Mouse (Mus musculus) C2C12 (cell line): ENCODE data around the gene Stk4. TPM values are rescaled to one million over a fixed set of nuclear protein-coding genes. Genes with fewer than 3 reads are reported as not detected.

Source experiments
- H3K27me3 ChIP-seq: one replicate; pipeline ENCODE4 v1.6.1; 2011; ENCODE audit not compliant: control insufficient read depth, insufficient read depth, insufficient read length
- H3K36me3 ChIP-seq: one replicate; pipeline ENCODE4 v1.6.1; 2011; ENCODE audit not compliant: control insufficient read depth, insufficient read depth
- H3K4me3 ChIP-seq: one replicate; pipeline ENCODE4 v1.5.1; 2011; ENCODE audit warnings: mild to moderate bottlenecking, control low read depth; ENCODE audit not compliant: poor library complexity, insufficient read depth, severe bottlenecking
- H3K79me2 ChIP-seq: one replicate; pipeline ENCODE4 v1.6.1; 2011; ENCODE audit not compliant: control insufficient read depth, insufficient read depth
- H3K79me3 ChIP-seq: one replicate; pipeline ENCODE4 v1.6.1; 2011; ENCODE audit warnings: low read depth, control low read depth
- H3ac ChIP-seq: one replicate; pipeline ENCODE3; 2011; ENCODE audit warnings: low read depth; ENCODE audit not compliant: control insufficient read depth, insufficient read length
- CEBPB ChIP-seq: IDR thresholded peaks from one replicate; pipeline ENCODE4 v1.6.1; 2011; ENCODE audit warnings: low read depth, mild to moderate bottlenecking, control low read depth, moderate library complexity
- CTCF ChIP-seq: IDR thresholded peaks from one replicate; pipeline ENCODE4 v1.5.1; 2011; ENCODE audit not compliant: control insufficient read depth, insufficient read depth, insufficient read length
- FOSL1 ChIP-seq: IDR thresholded peaks from one replicate; pipeline ENCODE4 v1.8.0; 2011; ENCODE audit warnings: mild to moderate bottlenecking, low read length; ENCODE audit not compliant: poor library complexity, insufficient read depth, severe bottlenecking
- MAX ChIP-seq: IDR thresholded peaks from one replicate; pipeline ENCODE4 v1.6.1; 2011; ENCODE audit warnings: mild to moderate bottlenecking, control low read depth
- MYOD1 ChIP-seq: IDR thresholded peaks from one replicate; pipeline ENCODE4 v1.6.1; 2011; ENCODE audit warnings: low read depth; ENCODE audit not compliant: control insufficient read depth, insufficient read length
- MYOG ChIP-seq: IDR thresholded peaks from one replicate; pipeline ENCODE4 v1.6.1; 2011; ENCODE audit not compliant: control insufficient read depth, insufficient read length; ENCODE audit errors: extremely low read depth
- USF1 ChIP-seq: IDR thresholded peaks from one replicate; pipeline ENCODE4 v1.6.1; 2011; ENCODE audit warnings: low read depth, mild to moderate bottlenecking, control low read depth, moderate library complexity
- polyA plus RNA-seq: library from polyadenylated mRNA; unstranded; fragments of >200 nt; fragmentation: generic; extraction: Trizol; gene quantifications from one replicate; pipeline ENCODE4 v1.2.1, GENCODE M21; 2012; ENCODE audit warnings: missing spikeins

The Stk4 gene
- polyA plus RNA-seq, 1 experiment: 9.5 TPM

DNA sequence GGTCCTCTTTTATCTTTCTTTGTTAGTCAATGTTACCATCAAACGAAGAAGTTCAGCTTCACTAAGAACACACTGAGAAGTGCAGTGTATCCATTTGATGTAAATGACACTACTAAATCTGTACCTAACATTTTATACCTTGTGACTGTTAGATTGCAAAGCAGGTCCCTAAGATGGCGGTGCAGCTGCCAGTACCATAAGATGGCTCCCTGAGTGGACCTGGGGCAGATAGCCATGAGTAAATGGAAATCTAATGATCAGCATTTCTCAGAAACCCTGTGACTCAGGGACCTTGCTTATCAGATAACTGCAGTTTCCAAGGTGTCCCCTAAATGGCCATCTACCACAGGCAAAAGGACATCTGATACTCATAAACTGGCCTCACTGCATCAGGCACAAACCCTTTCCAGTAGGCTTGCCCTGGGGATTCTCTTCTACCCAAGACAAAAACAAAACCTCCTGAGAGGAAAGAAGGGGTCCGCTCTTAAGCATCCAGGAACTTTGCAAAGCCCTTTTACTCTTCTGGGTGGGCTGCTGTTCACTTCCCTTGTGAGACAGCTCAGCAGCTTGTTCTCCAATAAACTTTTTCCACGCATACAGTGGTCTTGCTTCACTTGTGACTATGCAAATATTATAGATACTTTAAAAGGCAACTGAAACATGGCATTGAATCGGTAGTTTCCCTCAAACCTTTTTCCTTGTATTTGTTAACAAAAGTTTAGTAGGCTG lies 126.0 kb downstream of the Stk4 start:
- no peak for TF ChIP-seq MAX
- TF ChIP-seq CTCF: no peak
- TF ChIP-seq FOSL1: no peak
- TF ChIP-seq MYOG: no peak
- no peak for TF ChIP-seq USF1
- TF ChIP-seq MYOD1: no peak
- no peak for TF ChIP-seq CEBPB
- no peaks in the 10 kb centered on the region for H3K79me2 ChIP-seq
- H3K27me3 ChIP-seq: peaks cover 51% of the 10 kb centered on the region
- no peak overlapping the region for H3ac ChIP-seq
- H3K36me3 ChIP-seq: no peaks in the 10 kb centered on the region
- no peak overlapping the region for H3K4me3 ChIP-seq
- no peaks in the 10 kb centered on the region for H3K79me3 ChIP-seq

DNA sequence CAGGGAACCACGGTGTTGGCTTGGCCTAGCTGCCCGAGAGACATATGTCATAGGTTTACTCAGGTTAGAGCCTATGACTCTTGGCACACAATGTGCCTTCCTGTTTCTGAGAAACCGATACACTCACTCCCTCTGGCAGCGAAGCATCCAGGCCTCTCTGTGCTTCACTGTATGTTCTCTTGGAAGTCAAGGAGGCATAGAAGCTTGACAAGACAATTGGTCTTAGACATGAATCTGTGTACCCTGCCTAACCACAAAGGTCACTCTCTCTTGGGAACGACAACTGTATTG lies 126.5 kb downstream of the Stk4 start:
- Histone ChIP-seq H3K79me3 (no peaks in the 10 kb centered on the region), H3K36me3 (no peaks in the 10 kb centered on the region), H3K79me2 (no peaks in the 10 kb centered on the region), H3K4me3 (no peak overlapping the region), H3K27me3 (peaks cover 46% of the 10 kb centered on the region), H3ac (no peak overlapping the region)
- TF ChIP-seq MYOD1: no peak
- TF ChIP-seq USF1: no peak
- no peak for TF ChIP-seq MYOG
- no peak for TF ChIP-seq CTCF
- TF ChIP-seq CEBPB: no peak
- no peak for TF ChIP-seq FOSL1
- no peak for TF ChIP-seq MAX

DNA sequence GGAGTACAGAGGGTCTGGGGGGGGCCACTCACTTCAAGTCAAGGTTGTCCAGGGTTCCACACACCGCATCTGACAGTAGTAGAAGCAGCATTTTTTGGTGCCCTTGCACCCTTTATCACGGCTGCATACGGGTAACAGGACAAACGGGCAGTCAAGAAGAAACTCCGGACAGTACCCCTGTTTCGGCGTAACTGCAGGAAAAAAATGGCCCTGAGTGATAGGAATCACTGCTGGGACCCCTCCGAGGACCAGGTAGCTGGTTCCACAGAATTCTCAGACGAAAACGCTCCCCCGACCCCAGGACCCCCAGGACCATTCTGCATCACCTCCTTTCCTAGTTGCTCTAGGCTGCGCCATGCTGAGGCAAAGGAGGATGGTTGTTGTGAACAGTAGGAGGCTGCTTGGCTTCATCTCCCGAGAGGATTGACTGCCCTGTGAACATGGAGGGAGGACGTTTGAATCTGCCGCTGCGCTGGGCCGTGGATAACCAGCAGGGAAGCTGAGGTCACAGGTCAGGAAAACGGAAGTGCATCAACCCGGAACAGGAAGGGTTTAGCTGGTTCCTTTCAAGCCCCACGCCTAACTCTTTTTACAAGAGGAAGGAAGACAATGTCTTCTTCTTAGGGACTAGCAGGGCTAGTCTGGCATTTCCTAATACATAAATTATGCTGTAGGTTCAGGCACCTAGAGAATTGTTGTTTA lies 129.7 kb downstream of the Stk4 start, which contains the start of gene Wfdc15a:
TSS of gene Wfdc15a (minus strand) at position 505 of the 702 bp plus-strand sequence.
- Histone ChIP-seq H3K79me3 (no peaks in the 10 kb centered on the region), H3K36me3 (no peaks in the 10 kb centered on the region), H3K4me3 (no peak within 1 kb of the TSS), H3ac (no peak within 1 kb of the TSS), H3K79me2 (no peaks in the 10 kb centered on the region), H3K27me3 (peaks cover 23% of the 10 kb centered on the region)
- no peak for TF ChIP-seq CTCF
- TF ChIP-seq MYOD1: no peak
- no peak for TF ChIP-seq USF1
- no peak for TF ChIP-seq FOSL1
- no peak for TF ChIP-seq MAX
- no peak for TF ChIP-seq MYOG
- no peak for TF ChIP-seq CEBPB

Other genes with a start within 250 kb of the Stk4 start
- 0.78 TPM for gene Ccn5, start 249.5 kb upstream of the Stk4 start, polyA plus RNA-seq
- gene Kcnk15, start 216.7 kb upstream of the Stk4 start, polyA plus RNA-seq: not detected
- gene Rims4, start 151.6 kb upstream of the Stk4 start, polyA plus RNA-seq: not detected
- 114 TPM for gene Ywhab, start 75.4 kb upstream of the Stk4 start, polyA plus RNA-seq
- 0.60 TPM for gene Pabpc1l, start 44.9 kb upstream of the Stk4 start, polyA plus RNA-seq
- 19.3 TPM for gene Tomm34, start 847 bp downstream of the Stk4 start, polyA plus RNA-seq
- gene Kcns1, start 100.8 kb downstream of the Stk4 start, polyA plus RNA-seq: not detected
- not detected for gene Wfdc5, start 112.4 kb downstream of the Stk4 start, polyA plus RNA-seq
- gene Wfdc12, start 120.3 kb downstream of the Stk4 start, polyA plus RNA-seq: not detected
- 0.76 TPM for gene Wfdc15a, start 129.8 kb downstream of the Stk4 start, polyA plus RNA-seq
- not detected for gene Wfdc15b, start 151.3 kb downstream of the Stk4 start, polyA plus RNA-seq
- gene Svs2, start 168.1 kb downstream of the Stk4 start, polyA plus RNA-seq: not detected
- not detected for gene Svs3b, start 186.3 kb downstream of the Stk4 start, polyA plus RNA-seq
- gene Svs4, start 208.1 kb downstream of the Stk4 start, polyA plus RNA-seq: not detected
- not detected for gene Svs3a, start 218.9 kb downstream of the Stk4 start, polyA plus RNA-seq
- gene Svs6, start 246.4 kb downstream of the Stk4 start, polyA plus RNA-seq: not detected